Mouse (Mus musculus) heart, postnatal 0 days (tissue): ENCODE data around the gene Inhba. TPM values are rescaled to one million over a fixed set of nuclear protein-coding genes. Genes with fewer than 3 reads are reported as not detected.
A peak's percentile ranks its signal among the peaks of the same experiment; 100 is the strongest.

Experiments
- ATAC-seq: fragments of 200-750 bp; cut with Nextera tagmentation; 2 replicates; pipeline ENCODE4 v1.8.0; 2017; ENCODE audit warnings: low read depth, moderate number of reproducible peaks, moderate library complexity; ENCODE audit not compliant: insufficient read depth
- DNase-seq: peaks from one replicate; pipeline ENCODE4 v3.0.0-alpha.2; 2016; ENCODE audit warnings: low spot score
- H3K27ac ChIP-seq: fragments of 300-500 bp; sonication (generic); 2 replicates; pipeline ENCODE4 v1.5.1; 2014; ENCODE audit warnings: low read depth, mild to moderate bottlenecking
- H3K27me3 ChIP-seq: fragments of 300-500 bp; sonication (generic); 2 replicates; pipeline ENCODE4 v1.6.1; 2014; ENCODE audit warnings: low read length, mixed read lengths; ENCODE audit not compliant: control insufficient read depth, insufficient read depth
- H3K36me3 ChIP-seq: fragments of 300-500 bp; sonication (generic); replicated peaks from 2 replicates; pipeline ENCODE4 v1.6.1; 2014; ENCODE audit warnings: low read length, mixed read lengths; ENCODE audit not compliant: control insufficient read depth, insufficient read depth
- H3K4me1 ChIP-seq: fragments of 300-500 bp; sonication (generic); 2 replicates; pipeline ENCODE4 v1.6.1; 2014; ENCODE audit warnings: antibody characterized with exemption; ENCODE audit not compliant: control insufficient read depth, insufficient read depth
- H3K4me2 ChIP-seq: fragments of 300-500 bp; sonication (generic); 2 replicates; pipeline ENCODE4 v1.6.1; 2014; ENCODE audit warnings: low read depth, mild to moderate bottlenecking, low read length, moderate library complexity
- H3K4me3 ChIP-seq: fragments of 300-500 bp; sonication (generic); 2 replicates; pipeline ENCODE4 v1.5.1; 2014; ENCODE audit warnings: low read depth, low read length
- H3K9ac ChIP-seq: fragments of 300-500 bp; sonication (generic); replicated peaks from 2 replicates; pipeline ENCODE4 v1.6.1; 2014; ENCODE audit warnings: low read depth, low read length, mixed read lengths
- H3K9me3 ChIP-seq: fragments of 300-500 bp; sonication (generic); replicated peaks from 2 replicates; pipeline ENCODE4 v1.6.1; 2016; ENCODE audit warnings: low read length; ENCODE audit not compliant: control insufficient read depth
- CTCF ChIP-seq: IDR thresholded peaks from 2 replicates; pipeline ENCODE4 v1.5.1; 2016; ENCODE audit warnings: antibody characterized with exemption, control low read depth, low read depth
- EP300 ChIP-seq: IDR thresholded peaks from 2 replicates; pipeline ENCODE4 v1.6.1; 2016; ENCODE audit warnings: antibody characterized with exemption, low read depth
- WGBS: fragments of 180-500 bp; shearing (Covaris S2); extraction: QIAGEN DNeasy Blood & Tissue Kit; methylation state at CpG from one replicate; pipeline ENCODE4 v1.1.7; 2014; 5-methylcytosine and 5-hydroxymethylcytosine counted together
- polyA plus RNA-seq: library from polyadenylated mRNA; unstranded; fragments of >200 nt; fragmentation: Nextera tagmentation; extraction: Ambion mirVana; gene quantifications from 2 replicates; pipeline ENCODE4 v1.2.1, GENCODE M21; 2015
- total RNA-seq: library from RNA; depleted of rRNA; stranded (reverse); fragments of >200 nt; gene quantifications from 2 replicates; pipeline ENCODE4 v1.2.3, GENCODE M21; 2014; ENCODE audit warnings: low replicate concordance; rRNA removed

Gene Inhba
- total RNA-seq: 2.6 and 3.0 TPM in 2 replicates
- polyA plus RNA-seq: 7.9 and 8.0 TPM in 2 replicates

- 0 out of 2 replicates have a peak, but pooled peaks cover 3% of the 10 kb centered on the region for H3K27me3 ChIP-seq
- H3K36me3 ChIP-seq: no peaks in the 10 kb centered on the region
- peak; percentile 29 for DNase-seq
- 12% methylated on average over 31 of the region's 31 CpGs for WGBS
- ATAC-seq: peak; percentile 55
- no peaks in the 10 kb centered on the region for H3K9me3 ChIP-seq
- peak within 1 kb of the TSS; percentile 64 for H3K4me3 ChIP-seq
- peak within 1 kb of the TSS; percentile 53 for H3K27ac ChIP-seq
- TF ChIP-seq EP300 (no peak), CTCF (0 out of 2 replicates have a peak, but pooled peaks have one; percentile 2)
- peak within 1 kb of the TSS; percentile 59 for H3K9ac ChIP-seq
- H3K4me1 ChIP-seq: no peaks in the 10 kb centered on the region; the same call in 1 of the 2 replicates
- H3K4me2 ChIP-seq: peak within 1 kb of the TSS; percentile 91
These were observed at the start of gene Inhba for GRCm38 (mm10) chr13:16011372-16012242. TSS of gene Inhba (plus strand) at chr13:16011851.

- no peak for ATAC-seq
- TF ChIP-seq EP300 (no peak), CTCF (no peak)
- 84% methylated on average over 1 of the region's 1 CpGs for WGBS
- Histone ChIP-seq H3K9ac (no peak overlapping the region), H3K27ac (no peak overlapping the region), H3K9me3 (no peaks in the 10 kb centered on the region), H3K27me3 (no peaks in the 10 kb centered on the region), H3K4me1 (no peaks in the 10 kb centered on the region), H3K36me3 (no peaks in the 10 kb centered on the region), H3K4me2 (no peak overlapping the region), H3K4me3 (no peak overlapping the region)
- no peak for DNase-seq
These were observed 35.1 kb upstream of the Inhba start for GRCm38 (mm10) chr13:15976584-15976983.

GRCm38 (mm10) chr13:15979551-15979950, 32.1 kb upstream of the Inhba start:
- TF ChIP-seq EP300: no peak
- no peak for TF ChIP-seq CTCF
- no peak for ATAC-seq
- WGBS: 46% methylated on average over 3 of the region's 3 CpGs

GRCm38 (mm10) chr13:15982041-15982440, 29.6 kb upstream of the Inhba start:
- no peak overlapping the region for H3K9ac ChIP-seq
- 61% methylated on average over 3 of the region's 3 CpGs for WGBS

More at GRCm38 (mm10) chr13:15979551-15979950, 32.1 kb upstream of the Inhba start:
- no peaks in the 10 kb centered on the region for H3K4me1 ChIP-seq
- no peaks in the 10 kb centered on the region for H3K36me3 ChIP-seq
- H3K4me3 ChIP-seq: no peak overlapping the region
- H3K4me2 ChIP-seq: no peak overlapping the region
- no peaks in the 10 kb centered on the region for H3K9me3 ChIP-seq
- no peak overlapping the region for H3K27ac ChIP-seq
- no peaks in the 10 kb centered on the region for H3K27me3 ChIP-seq
- no peak for DNase-seq
- H3K9ac ChIP-seq: no peak overlapping the region

GRCm38 (mm10) chr13:15985761-15986160, 25.9 kb upstream of the Inhba start:
- H3K4me2 ChIP-seq: no peak overlapping the region
- no peaks in the 10 kb centered on the region for H3K27me3 ChIP-seq
- H3K36me3 ChIP-seq: no peaks in the 10 kb centered on the region
- no peaks in the 10 kb centered on the region for H3K9me3 ChIP-seq
- no peaks in the 10 kb centered on the region for H3K4me1 ChIP-seq
- no peak overlapping the region for H3K27ac ChIP-seq
- 65% methylated on average over 2 of the region's 2 CpGs for WGBS
- DNase-seq (no peak), ATAC-seq (no peak)
- TF ChIP-seq EP300 (no peak), CTCF (peak; percentile 44)
- no peak overlapping the region for H3K9ac ChIP-seq
- H3K4me3 ChIP-seq: no peak overlapping the region

More at GRCm38 (mm10) chr13:15982041-15982440, 29.6 kb upstream of the Inhba start:
- no peak for TF ChIP-seq EP300
- TF ChIP-seq CTCF: no peak
- H3K27me3 ChIP-seq: no peaks in the 10 kb centered on the region
- no peak overlapping the region for H3K4me3 ChIP-seq
- H3K4me1 ChIP-seq: no peaks in the 10 kb centered on the region
- no peaks in the 10 kb centered on the region for H3K9me3 ChIP-seq
- ATAC-seq (no peak), DNase-seq (no peak)
- H3K36me3 ChIP-seq: no peaks in the 10 kb centered on the region
- no peak overlapping the region for H3K4me2 ChIP-seq
- no peak overlapping the region for H3K27ac ChIP-seq
